Mouse (Mus musculus) MEL (cell line): ENCODE data around the gene Apobec2.

Source experiments
- CTCF ChIP-seq, 3 experiments: IDR thresholded peaks in 2 of 3; conservative IDR thresholded peaks in 1 of 3; 2 replicates each; pipeline ENCODE4 v1.5.1; 2011 to 2012; ENCODE audit warnings: low read length in 3 of 3, low read depth in 2 of 3, mild to moderate bottlenecking in 2 of 3, improper control_type of control experiment in 1 of 3, inconsistent platforms in 1 of 3, mixed read lengths in 1 of 3, moderate library complexity in 1 of 3; ENCODE audit not compliant: control insufficient read depth in 1 of 3, insufficient read depth in 1 of 3, poor library complexity in 1 of 3, severe bottlenecking in 1 of 3
- POLR2A ChIP-seq, 2 experiments: IDR thresholded peaks; 2 replicates each; pipeline ENCODE4 v1.6.1; 2011 to 2012; ENCODE audit warnings: low read length in 2 of 2, mild to moderate bottlenecking in 2 of 2, control low read depth in 1 of 2, improper control_type of control experiment in 1 of 2, low read depth in 1 of 2, moderate library complexity in 1 of 2; ENCODE audit not compliant: control insufficient read depth in 1 of 2, insufficient read depth in 1 of 2, poor library complexity in 1 of 2
- POLR2AphosphoS5 ChIP-seq: IDR thresholded peaks from 2 replicates; pipeline ENCODE4 v1.6.1; 2012; ENCODE audit warnings: low read depth, borderline replicate concordance, mild to moderate bottlenecking, inconsistent platforms, low read length, moderate library complexity, mixed read lengths

DNA sequence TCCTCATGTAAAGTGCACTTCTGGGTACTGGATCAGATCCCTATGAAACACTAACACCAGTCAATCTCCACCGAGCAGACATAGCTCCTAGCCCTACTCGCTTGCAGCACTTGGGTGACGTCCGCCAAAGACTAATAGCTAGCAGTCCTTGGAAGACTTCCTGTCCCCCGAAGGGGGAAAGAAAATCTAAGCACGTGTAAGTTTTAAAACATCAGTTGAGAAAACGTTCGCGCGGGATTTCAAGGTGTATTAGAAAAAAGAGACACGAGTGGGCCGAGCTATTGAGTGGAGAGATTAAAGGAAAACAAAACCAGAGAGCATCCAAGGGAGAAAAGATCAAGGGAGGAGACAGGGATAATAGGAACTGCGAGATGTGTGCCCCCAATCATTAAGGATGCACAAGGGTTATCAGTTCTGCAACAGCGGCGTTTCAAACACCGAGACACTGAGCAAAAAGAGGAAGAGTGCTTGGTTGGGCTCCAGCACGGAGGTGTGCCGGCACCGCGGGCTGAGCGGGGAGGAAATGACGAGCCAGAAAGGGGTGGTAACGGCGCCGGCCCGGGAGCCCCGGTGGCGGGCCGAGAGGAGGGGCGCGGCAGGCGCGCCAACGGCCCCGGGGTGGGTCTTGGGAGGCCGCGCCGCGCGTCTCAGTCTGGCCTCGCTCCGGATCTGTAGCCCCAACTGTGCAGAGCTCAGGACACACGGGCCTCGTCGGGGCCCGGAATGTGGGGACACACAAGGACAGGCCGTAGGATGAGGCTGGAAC is 24.0 kb downstream of the Apobec2 start:
- TF ChIP-seq POLR2A (IDR thresholded peaks at IDR 0.05; ENCODE audit: control insufficient read depth in 1 of 2, insufficient read depth in 1 of 2, low read depth in 1 of 2, low read length in 2 of 2, poor library complexity in 1 of 2) (peak in 1 of 2 experiments; percentile 65; a peak in 2 of 4 replicates), POLR2AphosphoS5 (peak; percentile 22; the same call in 1 of the 2 replicates), CTCF (IDR thresholded peaks at IDR 0.05 in 2 of 3, conservative IDR thresholded peaks at IDR 0.05 in 1 of 3; ENCODE audit: control insufficient read depth in 1 of 3, insufficient read depth in 1 of 3, low read depth in 2 of 3, low read length in 3 of 3, poor library complexity in 1 of 3, severe bottlenecking in 1 of 3) (no peak)
